Mouse (Mus musculus) brain, embryonic 14.5 days (tissue): ENCODE results near the gene Rab4b.

Experiments
- CTCF ChIP-seq: fragments of 200-500 bp; IDR thresholded peaks from 2 replicates; pipeline ENCODE4 v1.5.1; 2012; ENCODE audit warnings: inconsistent platforms, mild to moderate bottlenecking, moderate library complexity, borderline replicate concordance; ENCODE audit not compliant: insufficient read depth, insufficient read length; ENCODE audit errors: extremely low read depth
- POLR2A ChIP-seq: fragments of 200-500 bp; IDR thresholded peaks from 2 replicates; pipeline ENCODE4 v1.6.1; 2012; ENCODE audit warnings: mild to moderate bottlenecking, inconsistent platforms, borderline replicate concordance; ENCODE audit not compliant: poor library complexity, insufficient read depth, insufficient read length, severe bottlenecking; ENCODE audit errors: extremely low read depth

- TF ChIP-seq CTCF (no peak), POLR2A (no peak)
Measured at GRCm38 (mm10) chr7:27165696-27166095, 13.0 kb downstream of the Rab4b start.
